Mouse (Mus musculus) cerebellum, adult 2 months (tissue): Measurements from ENCODE around the gene Glb1l2.

Experiments
- CTCF ChIP-seq: fragments of 200-500 bp; IDR thresholded peaks from 2 replicates; pipeline ENCODE4 v1.5.1; 2011; ENCODE audit warnings: low read depth, mild to moderate bottlenecking, control low read depth, low read length, moderate library complexity, borderline replicate concordance; ENCODE audit not compliant: insufficient read depth
- POLR2A ChIP-seq: fragments of 200-500 bp; IDR thresholded peaks from 2 replicates; pipeline ENCODE4 v1.6.1; 2011; ENCODE audit warnings: low read length, control low read depth, borderline replicate concordance; ENCODE audit not compliant: insufficient read depth

- TF ChIP-seq POLR2A (no peak), CTCF (no peak)
Measured at GRCm38 (mm10) chr9:26831089-26831488, 24.8 kb upstream of the Glb1l2 start.
